Mouse (Mus musculus) midbrain, postnatal 0 days (tissue): ENCODE measurements around the gene Gng11. TPM values are rescaled to one million over a fixed set of nuclear protein-coding genes. Genes with fewer than 3 reads are reported as not detected.

Experiments
- ATAC-seq: fragments of 200-750 bp; cut with Nextera tagmentation; 2 replicates; pipeline ENCODE4 v1.8.0; 2017; ENCODE audit warnings: moderate number of reproducible peaks, mild to moderate bottlenecking, moderate TSS enrichment, moderate library complexity; ENCODE audit not compliant: low FRiP score
- DNase-seq: peaks from one replicate; pipeline ENCODE4 v3.0.0-alpha.2; 2015; ENCODE audit warnings: low spot score
- H3K27ac ChIP-seq: fragments of 300-500 bp; sonication (generic); 2 replicates; pipeline ENCODE4 v1.5.1; 2014; ENCODE audit warnings: low read depth, mild to moderate bottlenecking, low read length, mixed read lengths
- H3K27me3 ChIP-seq: fragments of 300-500 bp; sonication (generic); 2 replicates; pipeline ENCODE4 v1.6.1; 2014; ENCODE audit warnings: low read length, control low read depth, mixed read lengths; ENCODE audit not compliant: insufficient read depth
- H3K36me3 ChIP-seq: fragments of 300-500 bp; sonication (generic); 2 replicates; pipeline ENCODE4 v1.6.1; 2014; ENCODE audit warnings: low read length, control low read depth, mixed read lengths; ENCODE audit not compliant: insufficient read depth
- H3K4me1 ChIP-seq: fragments of 300-500 bp; sonication (generic); 2 replicates; pipeline ENCODE4 v1.6.1; 2014; ENCODE audit warnings: mild to moderate bottlenecking, control low read depth, antibody characterized with exemption, low read length, mixed read lengths; ENCODE audit not compliant: insufficient read depth
- H3K4me2 ChIP-seq: fragments of 300-500 bp; sonication (generic); 2 replicates; pipeline ENCODE4 v1.6.1; 2014; ENCODE audit warnings: low read depth, mild to moderate bottlenecking, low read length, mixed read lengths; ENCODE audit not compliant: poor library complexity, severe bottlenecking
- H3K4me3 ChIP-seq: fragments of 300-500 bp; sonication (generic); 2 replicates; pipeline ENCODE4 v1.5.1; 2014; ENCODE audit warnings: low read depth, mild to moderate bottlenecking, low read length, moderate library complexity
- H3K9ac ChIP-seq: fragments of 300-500 bp; sonication (generic); replicated peaks from 2 replicates; pipeline ENCODE4 v1.6.1; 2014; ENCODE audit warnings: mild to moderate bottlenecking, low read length, moderate library complexity, mixed read lengths; ENCODE audit not compliant: poor library complexity, severe bottlenecking
- H3K9me3 ChIP-seq: fragments of 300-500 bp; sonication (generic); 2 replicates; pipeline ENCODE4 v1.6.1; 2016; ENCODE audit warnings: low read length, control low read depth
- CTCF ChIP-seq: IDR thresholded peaks from 2 replicates; pipeline ENCODE4 v1.5.1; 2016; ENCODE audit warnings: antibody characterized with exemption, mild to moderate bottlenecking
- WGBS: fragments of 180-500 bp; shearing (Covaris S2); extraction: QIAGEN DNeasy Blood & Tissue Kit; methylation state at CpG from one replicate; pipeline ENCODE4 v1.1.7; 2014; 5-methylcytosine and 5-hydroxymethylcytosine counted together
- polyA plus RNA-seq: library from polyadenylated mRNA; unstranded; fragments of >200 nt; fragmentation: Nextera tagmentation; extraction: Ambion mirVana; gene quantifications from 2 replicates; pipeline ENCODE4 v1.2.1, GENCODE M21; 2015
- total RNA-seq: library from RNA; depleted of rRNA; stranded (reverse); fragments of >200 nt; gene quantifications from 2 replicates; pipeline ENCODE4 v1.2.3, GENCODE M21; 2014; rRNA removed

Gene Gng11
- total and polyA plus RNA-seq, 2 experiments from 2014 or later = 11.2 to 23.4 TPM

- no peak for ATAC-seq
Observed at GRCm38 (mm10) chr6:4041821-4042220, 38.1 kb downstream of the Gng11 start.

GRCm38 (mm10) chr6:4047200-4047599 is 43.5 kb downstream of the Gng11 start:
- Histone ChIP-seq H3K9ac (no peak overlapping the region), H3K36me3 (no peaks in the 10 kb centered on the region), H3K27ac (no peak overlapping the region), H3K4me1 (no peaks in the 10 kb centered on the region), H3K4me2 (no peak overlapping the region), H3K27me3 (no peaks in the 10 kb centered on the region), H3K4me3 (no peak overlapping the region), H3K9me3 (no peaks in the 10 kb centered on the region)
- no peak for TF ChIP-seq CTCF
- ATAC-seq (no peak), DNase-seq (no peak)
- 100% methylated on average over 1 of the region's 1 CpGs for WGBS

More at GRCm38 (mm10) chr6:4041821-4042220, 38.1 kb downstream of the Gng11 start:
- Histone ChIP-seq H3K27me3 (no peaks in the 10 kb centered on the region), H3K9ac (no peak overlapping the region), H3K4me1 (no peaks in the 10 kb centered on the region), H3K4me2 (no peak overlapping the region), H3K36me3 (no peaks in the 10 kb centered on the region), H3K27ac (no peak overlapping the region), H3K9me3 (no peaks in the 10 kb centered on the region), H3K4me3 (no peak overlapping the region)
- TF ChIP-seq CTCF = no peak
- no peak for DNase-seq
- WGBS = 87% methylated on average over 1 of the region's 1 CpGs

GRCm38 (mm10) chr6:4052843-4053242 is 49.1 kb downstream of the Gng11 start:
- H3K4me2 ChIP-seq = no peak overlapping the region
- H3K9me3 ChIP-seq = no peaks in the 10 kb centered on the region
- no peaks in the 10 kb centered on the region for H3K4me1 ChIP-seq
- H3K9ac ChIP-seq = no peak overlapping the region
- ATAC-seq (no peak), DNase-seq (no peak)
- H3K36me3 ChIP-seq = no peaks in the 10 kb centered on the region
- whole genome bisulfite sequencing = 61% methylated on average over 1 of the region's 1 CpGs
- no peaks in the 10 kb centered on the region for H3K27me3 ChIP-seq
- no peak for TF ChIP-seq CTCF
- no peak overlapping the region for H3K27ac ChIP-seq
- no peak overlapping the region for H3K4me3 ChIP-seq

- 85% methylated on average over 4 of the region's 4 CpGs for WGBS
Observed at GRCm38 (mm10) chr6:4054387-4054786, 50.7 kb downstream of the Gng11 start.

More at GRCm38 (mm10) chr6:4054387-4054786, 50.7 kb downstream of the Gng11 start:
- Histone ChIP-seq H3K27ac (no peak overlapping the region), H3K4me1 (no peaks in the 10 kb centered on the region), H3K9me3 (no peaks in the 10 kb centered on the region), H3K9ac (no peak overlapping the region), H3K4me2 (no peak overlapping the region), H3K4me3 (no peak overlapping the region), H3K36me3 (no peaks in the 10 kb centered on the region), H3K27me3 (no peaks in the 10 kb centered on the region)
- DNase-seq (no peak), ATAC-seq (no peak)
- TF ChIP-seq CTCF = no peak

Other genes with a start within 250 kb of the Gng11 start
- 14.5 and 16.3 TPM in 2 replicates for gene Calcr, start 239.2 kb upstream of the Gng11 start, total RNA-seq
- 9.3 and 12.2 TPM in 2 replicates for gene Calcr, start 239.2 kb upstream of the Gng11 start, polyA plus RNA-seq
- not detected in 2 replicates for gene Tfpi2, start 15.0 kb upstream of the Gng11 start, total RNA-seq
- gene Tfpi2, start 15.0 kb upstream of the Gng11 start, polyA plus RNA-seq = 0.28 and 0.36 TPM in 2 replicates
- not detected in 2 replicates for gene Gngt1, start 10.1 kb upstream of the Gng11 start, total RNA-seq
- gene Gngt1, start 10.1 kb upstream of the Gng11 start, polyA plus RNA-seq = not detected in 2 replicates
- gene Bet1, start 83.1 kb downstream of the Gng11 start, total RNA-seq = 15.2 and 17.2 TPM in 2 replicates
- gene Bet1, start 83.1 kb downstream of the Gng11 start, polyA plus RNA-seq = 22.8 and 24.7 TPM in 2 replicates